Mouse (Mus musculus) thymus, adult 2 months (tissue): Measurements from ENCODE around the gene Lix1.

Experiments used
- CTCF ChIP-seq: fragments of 200-500 bp; IDR thresholded peaks from 2 replicates; pipeline ENCODE4 v1.5.1; 2012; ENCODE audit warnings: mild to moderate bottlenecking, control low read depth, low read length, moderate library complexity, borderline replicate concordance; ENCODE audit not compliant: control insufficient read depth, poor library complexity, insufficient read depth; ENCODE audit errors: extremely low read depth
- POLR2A ChIP-seq: fragments of 200-500 bp; IDR thresholded peaks from 2 replicates; pipeline ENCODE4 v1.6.1; 2012; ENCODE audit warnings: mild to moderate bottlenecking, low read length, control low read depth, moderate library complexity; ENCODE audit not compliant: control insufficient read depth, poor library complexity, insufficient read depth; ENCODE audit errors: extremely low read depth

DNA sequence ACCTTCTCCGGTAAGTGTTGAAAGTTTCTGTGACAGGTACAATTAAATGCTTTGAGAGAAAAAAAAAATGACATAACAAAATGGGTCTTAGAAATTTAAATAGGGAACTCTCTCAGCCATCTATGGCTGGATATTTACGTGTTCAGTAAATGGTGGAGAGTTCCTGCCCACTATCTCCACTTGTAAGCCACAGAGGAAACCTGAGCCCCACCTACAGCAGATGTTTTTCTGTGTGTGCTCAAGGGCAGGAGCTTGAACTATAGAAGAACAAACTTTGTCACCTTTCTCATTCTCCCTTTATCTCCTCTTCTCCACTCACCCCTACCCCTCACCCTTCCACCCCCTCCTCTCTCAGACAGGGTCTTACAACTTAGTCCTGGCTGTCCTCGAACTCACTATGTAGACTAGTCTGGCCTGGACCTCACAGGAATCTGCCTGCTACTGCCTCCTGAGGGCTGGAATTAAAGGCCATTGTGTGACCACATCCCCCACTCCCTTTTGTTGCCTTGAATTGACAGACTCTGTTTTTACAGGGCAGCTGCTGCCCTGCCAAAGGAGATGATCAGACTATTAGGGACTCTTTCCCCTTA is 41.9 kb downstream of the Lix1 start:
- TF ChIP-seq CTCF, result no peak
- no peak for TF ChIP-seq POLR2A
